Mouse (Mus musculus) v-Abl transformed pro-B cells (cell line): ENCODE data around the gene Adam1b.

Experiments used
- in situ Hi-C, 2 experiments: fragments of 400-800 bp; cut with MboI; formaldehyde crosslinking; loops; one replicate each; pipeline ENCODE4 v1.15.1; 2025; ENCODE audit not compliant: unreplicated experiment in 2 of 2

The Adam1b gene

GRCm38 (mm10) chr5:121451644-121452025 lies 51.6 kb downstream of the Adam1b start, which contains the start of gene Tmem116:
Tmem116 (plus strand) TSS chr5:121451893.
- in situ Hi-C loops, result loop anchor here in 1 of 2 experiments (5.0 kb wide), 1 partner anchor 156 kb away; no protein-coding TSS in a partner anchor

DNA sequence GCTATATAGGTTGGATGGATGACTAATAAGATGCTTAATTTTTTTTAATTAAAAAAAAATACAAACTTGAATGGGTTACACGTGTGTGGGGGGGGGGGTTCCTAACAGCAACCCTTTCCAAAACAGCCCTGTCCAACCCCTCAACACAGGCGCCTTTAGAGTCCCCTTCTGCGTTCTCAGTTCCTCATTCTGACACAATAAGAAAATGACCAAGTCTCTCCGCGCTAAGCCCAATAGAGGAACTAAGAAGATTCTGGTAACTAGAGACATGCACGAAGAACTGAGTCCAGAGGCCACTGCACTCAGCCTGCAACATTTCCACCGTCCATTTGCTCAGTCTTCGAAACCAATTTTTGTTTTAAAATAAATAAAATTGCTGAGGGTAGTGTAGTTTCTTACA lies 52.0 kb downstream of the Adam1b start:
- in situ Hi-C loops, result loop anchor here in 1 of 2 experiments (5.0 kb wide), 1 partner anchor 156 kb away; no protein-coding TSS in a partner anchor

DNA sequence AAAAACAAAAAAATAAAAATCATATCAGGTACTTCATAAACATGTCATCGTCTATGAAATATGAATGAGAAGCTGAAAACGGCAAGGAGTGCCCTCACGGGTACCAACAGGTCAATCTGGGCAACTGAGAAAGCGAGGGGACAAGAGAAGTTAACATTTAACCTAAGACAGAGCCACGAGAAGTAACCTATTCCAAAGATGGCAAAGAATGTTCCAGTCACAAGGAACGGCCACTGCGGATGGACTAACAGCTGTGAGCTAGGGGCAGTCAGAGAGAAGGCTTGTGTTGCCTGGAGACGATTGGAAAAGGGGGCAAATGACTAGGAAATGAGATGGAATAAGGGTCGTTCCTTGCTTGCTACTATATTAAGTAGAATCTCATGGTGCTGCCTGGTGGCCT lies 52.8 kb downstream of the Adam1b start:
- in situ Hi-C loops, result loop anchor here in 1 of 2 experiments (5.0 kb wide), 1 partner anchor 157 kb away; no protein-coding TSS in a partner anchor
